Mouse (Mus musculus): ENCODE measurements around the gene Xrra1.

DNA sequence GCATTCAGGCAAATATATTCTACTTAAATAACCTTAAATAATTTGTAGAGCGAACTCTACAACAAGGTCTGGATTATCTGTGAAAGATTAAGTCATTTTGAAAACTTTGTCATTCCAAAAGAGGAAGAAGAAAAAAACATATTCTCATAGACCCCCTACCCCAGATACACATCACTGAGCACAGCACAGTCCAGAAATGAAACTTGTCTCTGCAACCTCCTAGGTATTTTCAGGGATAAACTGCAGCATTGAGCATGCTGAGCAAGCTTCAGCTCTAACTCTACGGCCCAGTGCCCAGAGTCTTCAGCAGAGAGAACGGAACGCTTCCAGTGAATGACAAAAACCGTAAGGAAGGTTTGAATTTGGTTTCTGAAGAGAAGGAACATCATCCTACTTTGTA is 8.4 kb upstream of the Xrra1 start:
- TF ChIP-seq CTCF (IDR thresholded peaks at IDR 0.05; ENCODE audit: low read depth) (no peak), EP300 (IDR thresholded peaks at IDR 0.05; ENCODE audit: low read depth) (no peak)
